13 mouse cellular contexts compared by ENCODE assay signal in genomic region chr5:134895291-134895690, GRCm38 (mm10). TPM values are rescaled to one million over a fixed set of nuclear protein-coding genes. Genes with fewer than 3 reads are reported as not detected.
DNase-seq lines count a peak whose midpoint lies in the region; ATAC-seq and TF ChIP-seq lines count a peak whose summit lies in the region.
"Had no signal": no experiment of that assay in that cellular context is flagged by ENCODE, and none has a peak within 500 bp of the region (broad histone marks: within the 10 kb centered on the region; RNA-seq: fewer than 3 reads in every experiment).

No protein-coding gene starts in this region.

- no peaks in the 10 kb centered on the region for H3K9me3 ChIP-seq in embryonic facial prominence, embryonic 11.5 days (replicated peaks; ENCODE audit: control insufficient read depth, low read length)

- no peaks in the 10 kb centered on the region for H3K4me1 ChIP-seq in kidney, adult 2 months (ENCODE audit: control insufficient read depth, insufficient read depth, low read length)
- H3K4me1 ChIP-seq in embryonic facial prominence, embryonic 11.5 days (ENCODE audit: control insufficient read depth, insufficient read depth, low read length), result no peaks in the 10 kb centered on the region

- no peak overlapping the region for H3K4me2 ChIP-seq in embryonic facial prominence, embryonic 11.5 days (ENCODE audit: low read depth, low read length)
- H3K4me2 ChIP-seq: heart, embryonic 13.5 days had no signal

- no peak overlapping the region for H3K9ac ChIP-seq in embryonic facial prominence, embryonic 11.5 days (replicated peaks; ENCODE audit: low read length)
- H3K9ac ChIP-seq: heart, embryonic 13.5 days had no signal

- no peak for TF ChIP-seq POLR2A in kidney, adult 2 months (IDR thresholded peaks at IDR 0.05; ENCODE audit: low read depth, low read length)

- WGBS in kidney, adult 2 months, result 63% methylated on average over 8 of the region's 8 CpGs
- whole genome bisulfite sequencing in embryonic facial prominence, embryonic 11.5 days, result 27% methylated on average over 8 of the region's 8 CpGs

- H3K4me3 ChIP-seq in kidney, adult 2 months (ENCODE audit: insufficient read depth, low read depth, low read length), result no peak overlapping the region
- H3K4me3 ChIP-seq in embryonic facial prominence, embryonic 11.5 days (ENCODE audit: low read depth, low read length), result no peak overlapping the region
- H3K4me3 ChIP-seq: heart, embryonic 13.5 days had no signal

- intact Hi-C loops in heart, postnatal 25 days (cut with DNase I), result no loop called here

- DNase-seq in kidney, postnatal 10 days, result peak; percentile 62
- DNase-seq in kidney, adult 2 months, result no peak
- peak; percentile 85 for DNase-seq in embryonic facial prominence, embryonic 11.5 days (ENCODE audit: low spot score)
- DNase-seq in heart, postnatal 25 days (ENCODE audit: low spot score), result peak; percentile 56
- DNase-seq in lung, postnatal 25 days (ENCODE audit: low spot score), result peak; percentile 31
- DNase-seq in frontal cortex, postnatal 25 days (ENCODE audit: low spot score in 2 of 2), result no peak
- no peak for DNase-seq in B cell, adult 2 months
- DNase-seq: cerebellum, adult 2 months; thymus, adult 18-20 months had no signal

- no peak for TF ChIP-seq CTCF in kidney, adult 2 months (conservative IDR thresholded peaks at IDR 0.05; ENCODE audit: insufficient read depth, insufficient read length, low read depth, low read length)

- H3K36me3 ChIP-seq in kidney, adult 2 months (ENCODE audit: control insufficient read depth, insufficient read depth, low read length), result no peaks in the 10 kb centered on the region
- H3K36me3 ChIP-seq in embryonic facial prominence, embryonic 11.5 days (replicated peaks; ENCODE audit: control insufficient read depth, insufficient read depth, low read depth, low read length), result no peaks in the 10 kb centered on the region
- H3K36me3 ChIP-seq: heart, embryonic 13.5 days had no signal

- H3K27ac ChIP-seq in kidney, adult 2 months (ENCODE audit: insufficient read depth, low read depth, low read length), result no peak overlapping the region
- H3K27ac ChIP-seq in embryonic facial prominence, embryonic 11.5 days (replicated peaks; ENCODE audit: low read depth, low read length), result no peak overlapping the region
- H3K27ac ChIP-seq: heart, embryonic 13.5 days had no signal

- ATAC-seq in embryonic facial prominence, embryonic 11.5 days (replicated peaks; ENCODE audit: insufficient number of reproducible peaks, low FRiP score, low TSS enrichment, low read depth), result peak; percentile 68; the same call in 1 of the 2 replicates
- no peak for ATAC-seq in frontal cortex, adult (ENCODE audit: low TSS enrichment)

- H3K27me3 ChIP-seq in kidney, adult 2 months (replicated peaks; ENCODE audit: control insufficient read depth, insufficient read depth, low read length), result no peaks in the 10 kb centered on the region
- H3K27me3 ChIP-seq in embryonic facial prominence, embryonic 11.5 days (ENCODE audit: control insufficient read depth, insufficient read depth, low read length), result no peaks in the 10 kb centered on the region
- H3K27me3 ChIP-seq: heart, embryonic 13.5 days had no signal

RNA-seq across cellular contexts. Expression of gene Tmem270, which starts 11.2 kb away (rescaled TPM):
- polyA plus RNA-seq in kidney, adult 2 months (2012; rRNA removed), result 0.09 TPM in 1 of 2 replicates, not detected in the other
- polyA plus RNA-seq in embryonic facial prominence, embryonic 11.5 days (2014; fragmentation: Nextera tagmentation; extraction: Ambion mirVana), result not detected in 2 replicates
- not detected for total RNA-seq in heart, postnatal 25 days (2021)
- total RNA-seq: layer of hippocampus, postnatal 14 days; neutrophil, adult 5-6 weeks had no signal
- polyA plus RNA-seq: cerebellum, adult 2 months; heart, embryonic 13.5 days had no signal

RNA-seq across cellular contexts. Expression of gene Cldn13, which starts 20.0 kb away (rescaled TPM):
- not detected in 2 replicates for polyA plus RNA-seq in kidney, adult 2 months (2012; rRNA removed)
- polyA plus RNA-seq in embryonic facial prominence, embryonic 11.5 days (2014; fragmentation: Nextera tagmentation; extraction: Ambion mirVana), result 3.5 and 3.6 TPM in 2 replicates
- not detected for total RNA-seq in heart, postnatal 25 days (2021)
- total RNA-seq: layer of hippocampus, postnatal 14 days; neutrophil, adult 5-6 weeks had no signal
- polyA plus RNA-seq: cerebellum, adult 2 months had no signal

RNA-seq across cellular contexts. Expression of gene Mettl27, which starts 36.9 kb away (rescaled TPM):
- polyA plus RNA-seq in kidney, adult 2 months (2012; rRNA removed), result 33.7 and 38.0 TPM in 2 replicates
- polyA plus RNA-seq in embryonic facial prominence, embryonic 11.5 days (2014; fragmentation: Nextera tagmentation; extraction: Ambion mirVana), result 9.7 and 15.2 TPM in 2 replicates
- 1 to 10 TPM; 5.0 to 5.6 TPM for total RNA-seq in heart, postnatal 25 days (2021)

RNA-seq across cellular contexts. Expression of gene Cldn4, which starts 51.4 kb away (rescaled TPM):
- 37.5 and 44.1 TPM in 2 replicates for polyA plus RNA-seq in kidney, adult 2 months (2012; rRNA removed)
- 16.9 and 20.5 TPM in 2 replicates for polyA plus RNA-seq in embryonic facial prominence, embryonic 11.5 days (2014; fragmentation: Nextera tagmentation; extraction: Ambion mirVana)
- total RNA-seq in heart, postnatal 25 days (2021), result not detected
- total RNA-seq: layer of hippocampus, postnatal 14 days had no signal

Comparison
In these comparisons a context has a peak if more than half of its experiments do, and no peak if none do; other contexts are left out.
1. DNase-seq: peak in kidney, postnatal 10 days (single experiment), embryonic facial prominence, embryonic 11.5 days (single experiment), heart, postnatal 25 days (single experiment) and lung, postnatal 25 days (single experiment); none in kidney, adult 2 months (single experiment), frontal cortex, postnatal 25 days (0 of 2) and B cell, adult 2 months (0 of 2).